Mouse (Mus musculus) T-helper 17 cell (primary cell): ENCODE results near the gene Sirt3.

ENCODE experiments used
- in situ Hi-C, 2 experiments: fragments of 300-600 bp; cut with MboI, MseI; formaldehyde crosslinking; loops; 1 replicate in 1 of 2; 2 replicates in 1 of 2; pipeline ENCODE4 v1.15.1; 2025; ENCODE audit warnings: high pct_unique_total_duplicates in 2 of 2

The Sirt3 gene

GRCm38 (mm10) chr7:140820173-140820572 is 61.9 kb downstream of the Sirt3 start:
- in situ Hi-C loops = no loop called here
